Mouse (Mus musculus): ENCODE measurements around the gene Cgref1. TPM values are rescaled to one million over a fixed set of nuclear protein-coding genes. Genes with fewer than 3 reads are reported as not detected.

The Cgref1 gene
- polyA plus RNA-seq, 1 experiment: 481 TPM

DNA sequence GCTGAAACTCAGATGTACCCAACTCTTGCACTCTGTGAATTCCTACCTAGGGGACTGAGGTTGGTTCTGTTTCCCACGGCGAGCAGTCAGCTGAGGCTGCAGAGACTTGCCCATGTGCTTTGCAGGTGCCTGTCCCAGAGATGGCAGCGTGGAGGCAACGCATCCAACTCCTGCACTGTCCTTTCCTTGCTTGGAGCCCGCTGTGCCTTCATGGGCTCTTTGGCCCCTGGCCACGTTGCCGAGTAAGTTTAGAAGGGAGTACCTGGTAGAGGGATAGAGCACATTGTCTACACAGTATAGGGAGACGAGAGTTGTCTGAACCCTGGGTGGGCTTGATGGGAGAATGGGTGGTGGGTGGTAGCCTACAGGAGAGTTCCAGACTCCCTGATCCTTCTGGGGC lies 20.8 kb downstream of the Cgref1 start:
- H3K36me3 ChIP-seq (ENCODE audit: control insufficient read depth, insufficient read depth, low read length): peaks cover 9% of the 10 kb centered on the region
- 66% methylated on average over 8 of the region's 8 CpGs for WGBS
- peak overlapping the region; percentile 97 for H3K27ac ChIP-seq (ENCODE audit: insufficient read depth, low read depth, low read length)
- TF ChIP-seq CTCF (IDR thresholded peaks at IDR 0.05; ENCODE audit: extremely low read depth, insufficient read length, insufficient replicate concordance, low read depth, low read length): no peak
- no peak for TF ChIP-seq POLR2A (IDR thresholded peaks at IDR 0.05; ENCODE audit: low read depth, low read length)
- peaks cover 43% of the 10 kb centered on the region for H3K4me1 ChIP-seq (ENCODE audit: control insufficient read depth, insufficient read depth, insufficient read length, low read length)
- H3K27me3 ChIP-seq (ENCODE audit: control insufficient read depth, insufficient read depth, low read length): no peaks in the 10 kb centered on the region
- peak overlapping the region; percentile 6; the same call in 1 of the 2 replicates for H3K4me3 ChIP-seq (ENCODE audit: low read depth, low read length)

DNA sequence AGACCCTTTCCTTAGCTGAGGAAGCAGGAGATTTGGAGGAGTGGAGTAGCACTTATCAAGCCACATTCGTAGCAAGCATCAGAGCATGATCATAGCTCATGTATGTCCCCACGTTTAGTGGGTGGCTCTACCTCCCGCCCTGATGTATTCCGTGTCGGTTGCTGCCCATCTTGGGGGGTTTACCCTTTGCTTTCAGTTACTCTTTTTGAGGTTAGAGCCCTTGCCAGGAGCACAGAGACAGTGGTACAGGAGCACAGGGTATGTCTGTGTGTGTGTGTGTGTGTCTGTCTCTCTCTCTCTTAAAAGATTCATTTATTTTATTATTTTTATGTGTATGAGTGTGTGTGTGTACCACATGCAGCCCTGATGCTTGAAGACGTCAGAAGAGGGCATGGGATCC lies 22.3 kb downstream of the Cgref1 start:
- whole genome bisulfite sequencing: 76% methylated on average over 6 of the region's 6 CpGs
- no peak for TF ChIP-seq POLR2A (IDR thresholded peaks at IDR 0.05; ENCODE audit: low read depth, low read length)
- Histone ChIP-seq H3K4me3 (ENCODE audit: low read depth, low read length) (peak overlapping the region; percentile 62), H3K27me3 (ENCODE audit: control insufficient read depth, insufficient read depth, low read length) (no peaks in the 10 kb centered on the region), H3K27ac (ENCODE audit: insufficient read depth, low read depth, low read length) (peak overlapping the region; percentile 31; the same call in 1 of the 2 replicates), H3K4me1 (ENCODE audit: control insufficient read depth, insufficient read depth, insufficient read length, low read length) (peaks cover 42% of the 10 kb centered on the region), H3K36me3 (ENCODE audit: control insufficient read depth, insufficient read depth, low read length) (peaks cover 4% of the 10 kb centered on the region)

DNA sequence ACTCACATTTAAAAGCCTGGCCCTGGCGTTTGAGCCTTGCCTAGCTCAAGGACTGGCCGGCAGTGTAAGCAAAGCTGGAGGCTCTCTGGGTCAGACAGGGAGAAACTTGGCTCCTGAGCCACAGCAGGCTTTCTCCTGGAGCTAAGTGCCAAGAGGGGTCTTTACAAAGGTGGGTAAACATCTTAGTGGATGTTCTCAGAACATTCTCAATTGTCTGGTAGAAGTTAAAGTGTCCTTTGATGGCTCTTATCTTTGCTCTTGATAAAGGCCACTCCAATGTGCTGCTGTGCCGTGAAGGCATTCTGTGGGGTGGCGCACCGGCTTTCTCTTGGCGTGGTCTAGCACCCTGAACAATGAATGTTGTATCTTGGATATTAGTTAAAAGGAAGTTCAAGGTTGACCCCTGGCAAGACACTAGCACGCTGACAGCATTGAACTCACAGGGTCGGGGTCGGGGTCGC lies 22.8 kb downstream of the Cgref1 start:
- Histone ChIP-seq H3K27ac (ENCODE audit: insufficient read depth, low read depth, low read length) (peak overlapping the region; percentile 63), H3K4me3 (ENCODE audit: low read depth, low read length) (peak overlapping the region; percentile 62), H3K4me1 (ENCODE audit: control insufficient read depth, insufficient read depth, insufficient read length, low read length) (peaks cover 38% of the 10 kb centered on the region), H3K36me3 (ENCODE audit: control insufficient read depth, insufficient read depth, low read length) (peaks cover 3% of the 10 kb centered on the region), H3K27me3 (ENCODE audit: control insufficient read depth, insufficient read depth, low read length) (no peaks in the 10 kb centered on the region)
- WGBS: 30% methylated on average over 10 of the region's 10 CpGs
- TF ChIP-seq POLR2A (IDR thresholded peaks at IDR 0.05; ENCODE audit: low read depth, low read length): no peak
- no peak for TF ChIP-seq CTCF (IDR thresholded peaks at IDR 0.05; ENCODE audit: extremely low read depth, insufficient read length, insufficient replicate concordance, low read depth, low read length)

DNA sequence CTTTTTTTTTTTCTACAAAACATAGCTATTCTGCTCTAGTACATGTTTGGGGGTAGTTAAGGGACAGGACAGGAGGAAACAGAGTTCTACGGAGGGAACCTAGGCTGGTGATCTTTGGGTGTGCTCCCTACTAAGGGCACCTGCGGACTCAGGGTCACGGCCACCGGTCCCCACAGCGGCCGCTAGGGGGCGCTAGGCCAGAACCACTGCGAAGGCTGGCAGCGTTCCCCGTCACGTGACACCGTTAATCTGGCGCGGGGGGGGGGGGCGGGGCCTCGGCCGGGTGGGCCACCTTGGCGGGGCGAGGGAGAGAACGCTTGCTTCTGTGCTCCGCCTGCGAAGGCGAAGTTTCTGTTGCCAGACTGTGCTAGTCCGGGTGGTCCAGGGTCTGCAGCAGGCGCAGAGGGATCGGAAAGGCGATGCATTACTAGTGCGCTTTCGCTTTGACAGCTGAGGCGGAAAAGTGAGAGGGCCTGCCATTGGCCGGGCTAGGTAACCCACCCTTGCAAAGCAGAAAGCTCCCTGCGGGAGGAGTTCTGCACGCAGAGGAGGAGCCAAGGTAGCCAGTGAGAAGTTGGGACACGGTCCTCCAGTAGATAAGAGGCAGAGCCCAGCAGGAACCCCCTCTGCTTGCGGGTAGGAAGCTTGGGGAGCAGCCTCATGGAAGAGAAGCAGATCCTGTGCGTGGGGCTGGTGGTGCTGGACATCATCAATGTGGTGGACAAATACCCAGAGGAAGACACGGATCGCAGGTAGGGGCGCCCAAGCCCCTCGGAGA lies 23.9 kb downstream of the Cgref1 start, which contains the start of gene Khk:
Khk (plus strand) TSS at position 176 of the 778 bp plus-strand sequence.
- Histone ChIP-seq H3K27me3 (ENCODE audit: control insufficient read depth, insufficient read depth, low read length) (no peaks in the 10 kb centered on the region), H3K36me3 (ENCODE audit: control insufficient read depth, insufficient read depth, low read length) (peaks cover 1% of the 10 kb centered on the region), H3K4me1 (ENCODE audit: control insufficient read depth, insufficient read depth, insufficient read length, low read length) (peaks cover 28% of the 10 kb centered on the region), H3K4me3 (ENCODE audit: low read depth, low read length) (peak within 1 kb of the TSS; percentile 62), H3K27ac (ENCODE audit: insufficient read depth, low read depth, low read length) (peak within 1 kb of the TSS; percentile 95)
- TF ChIP-seq POLR2A (IDR thresholded peaks at IDR 0.05; ENCODE audit: low read depth, low read length) (peak; percentile 93), CTCF (IDR thresholded peaks at IDR 0.05; ENCODE audit: extremely low read depth, insufficient read length, insufficient replicate concordance, low read depth, low read length) (peak; percentile 86)
- under 1% methylated on average over 40 of the region's 40 CpGs for WGBS

DNA sequence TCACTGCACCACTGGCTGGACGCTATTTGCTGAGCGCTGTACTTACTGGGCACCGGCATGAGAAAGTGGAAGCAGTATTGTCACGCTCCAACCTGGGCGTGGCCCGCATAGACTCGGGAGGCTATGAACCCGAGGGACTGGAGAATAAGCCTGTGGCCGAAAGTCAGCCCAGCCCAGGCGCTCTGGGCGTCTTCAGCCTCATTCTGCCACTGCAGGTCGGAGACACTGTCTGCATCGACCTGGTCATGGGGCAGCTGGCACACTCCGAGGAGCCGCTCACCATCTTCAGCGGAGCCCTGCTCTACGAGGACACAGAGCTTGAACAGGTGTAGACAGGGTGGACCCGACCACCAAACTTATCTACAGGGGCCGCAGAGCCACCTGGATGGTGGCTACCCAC lies 24.8 kb downstream of the Cgref1 start:
- 28% methylated on average over 19 of the region's 19 CpGs for WGBS
- peaks cover 20% of the 10 kb centered on the region for H3K4me1 ChIP-seq (ENCODE audit: control insufficient read depth, insufficient read depth, insufficient read length, low read length)
- no peaks in the 10 kb centered on the region for H3K27me3 ChIP-seq (ENCODE audit: control insufficient read depth, insufficient read depth, low read length)
- peak overlapping the region; percentile 59 for H3K4me3 ChIP-seq (ENCODE audit: low read depth, low read length)
- H3K36me3 ChIP-seq (ENCODE audit: control insufficient read depth, insufficient read depth, low read length): no peaks in the 10 kb centered on the region; the same call in 1 of the 2 replicates
- H3K27ac ChIP-seq (ENCODE audit: insufficient read depth, low read depth, low read length): peak overlapping the region; percentile 95
- peak; percentile 68 for TF ChIP-seq POLR2A (IDR thresholded peaks at IDR 0.05; ENCODE audit: low read depth, low read length)
- TF ChIP-seq CTCF (IDR thresholded peaks at IDR 0.05; ENCODE audit: extremely low read depth, insufficient read length, insufficient replicate concordance, low read depth, low read length): no peak

DNA sequence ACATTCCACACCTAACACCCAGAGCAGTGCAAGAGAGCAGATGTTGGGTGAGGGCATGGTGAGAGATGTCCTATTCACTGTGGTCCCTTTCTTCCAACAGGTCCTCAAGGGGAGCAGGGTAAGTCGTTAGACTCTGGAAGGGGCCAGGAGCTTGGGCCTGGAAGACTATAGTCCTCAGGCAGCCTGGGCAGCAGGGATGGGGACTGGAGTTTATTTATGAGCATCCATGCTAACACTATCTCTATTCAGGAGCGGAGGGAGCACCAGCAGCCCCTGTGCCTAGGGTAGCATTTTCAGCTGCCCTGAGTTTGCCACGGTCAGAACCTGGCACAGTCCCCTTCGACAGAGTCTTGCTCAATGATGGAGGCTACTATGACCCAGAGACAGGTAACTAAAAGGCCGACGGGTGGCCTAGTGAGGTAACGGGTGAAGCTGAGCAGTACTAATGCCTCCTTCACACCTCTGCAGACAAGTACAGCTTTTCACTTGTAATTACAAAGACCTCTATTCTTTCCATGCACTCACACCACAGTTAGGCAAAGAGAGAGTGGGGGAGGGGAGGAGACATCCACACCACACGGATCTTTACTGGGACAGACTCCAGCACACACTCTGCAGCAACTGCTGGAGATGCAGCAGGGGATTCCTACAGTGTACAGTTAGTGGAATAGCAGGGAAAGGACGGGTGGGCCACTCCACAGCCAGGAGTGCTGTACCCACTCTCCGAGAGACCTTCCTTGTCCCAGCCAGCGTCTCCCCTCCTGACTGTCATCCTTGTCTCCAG lies 25.4 kb downstream of the Cgref1 start:
- peak overlapping the region; percentile 59 for H3K4me3 ChIP-seq (ENCODE audit: low read depth, low read length)
- WGBS: 67% methylated on average over 11 of the region's 11 CpGs

DNA sequence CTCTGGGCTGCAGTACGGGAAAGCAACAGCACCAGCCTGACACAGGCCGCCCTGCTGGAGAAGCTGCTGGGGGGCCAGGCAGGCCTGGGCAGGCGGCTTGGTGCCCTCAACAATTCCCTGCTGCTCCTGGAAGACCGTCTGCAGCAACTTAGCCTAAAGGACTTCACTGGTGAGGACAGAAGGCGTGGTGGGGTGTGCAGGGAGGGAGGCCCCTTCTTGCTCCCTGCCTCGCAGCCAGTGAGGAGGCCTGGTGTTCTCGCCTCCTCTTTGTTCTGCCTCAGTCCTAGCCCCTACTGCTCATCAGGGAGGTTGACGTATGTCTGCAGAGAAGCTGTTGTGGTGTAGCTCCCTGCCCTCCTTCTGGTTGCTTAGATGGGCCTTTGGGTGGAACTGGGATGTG lies 26.7 kb downstream of the Cgref1 start:
- no peak overlapping the region for H3K27ac ChIP-seq (ENCODE audit: insufficient read depth, low read depth, low read length)
- no peaks in the 10 kb centered on the region; the same call in 1 of the 2 replicates for H3K36me3 ChIP-seq (ENCODE audit: control insufficient read depth, insufficient read depth, low read length)
- no peaks in the 10 kb centered on the region for H3K27me3 ChIP-seq (ENCODE audit: control insufficient read depth, insufficient read depth, low read length)
- no peak for TF ChIP-seq POLR2A (IDR thresholded peaks at IDR 0.05; ENCODE audit: low read depth, low read length)
- TF ChIP-seq CTCF (IDR thresholded peaks at IDR 0.05; ENCODE audit: extremely low read depth, insufficient read length, insufficient replicate concordance, low read depth, low read length): no peak
- H3K4me3 ChIP-seq (ENCODE audit: low read depth, low read length): no peak overlapping the region
- peaks cover 10% of the 10 kb centered on the region for H3K4me1 ChIP-seq (ENCODE audit: control insufficient read depth, insufficient read depth, insufficient read length, low read length)
- 93% methylated on average over 8 of the region's 8 CpGs for WGBS

More for the DNA sequence above, 25.4 kb downstream of the Cgref1 start:
- TF ChIP-seq POLR2A (IDR thresholded peaks at IDR 0.05; ENCODE audit: low read depth, low read length): no peak
- no peak for TF ChIP-seq CTCF (IDR thresholded peaks at IDR 0.05; ENCODE audit: extremely low read depth, insufficient read length, insufficient replicate concordance, low read depth, low read length)
- H3K27ac ChIP-seq (ENCODE audit: insufficient read depth, low read depth, low read length): peak overlapping the region; percentile 95
- H3K27me3 ChIP-seq (ENCODE audit: control insufficient read depth, insufficient read depth, low read length): no peaks in the 10 kb centered on the region
- peaks cover 22% of the 10 kb centered on the region for H3K4me1 ChIP-seq (ENCODE audit: control insufficient read depth, insufficient read depth, insufficient read length, low read length)
- H3K36me3 ChIP-seq (ENCODE audit: control insufficient read depth, insufficient read depth, low read length): no peaks in the 10 kb centered on the region; the same call in 1 of the 2 replicates
